Mouse (Mus musculus): ENCODE results near the gene Ubqln3.

- no peak for TF ChIP-seq POLR2A (IDR thresholded peaks at IDR 0.05; ENCODE audit: borderline replicate concordance, insufficient read depth, low read length)
- TF ChIP-seq CTCF (IDR thresholded peaks at IDR 0.05; ENCODE audit: borderline replicate concordance, insufficient read depth, low read depth, low read length), result no peak
Observed at GRCm38 (mm10) chr7:104191275-104191674, 48.2 kb upstream of the Ubqln3 start.
